Mouse (Mus musculus) CD4-positive, CD25-positive, alpha-beta regulatory T cell, adult 4 months (primary cell): ENCODE measurements around the gene Slc25a45. TPM values are rescaled to one million over a fixed set of nuclear protein-coding genes. Genes with fewer than 3 reads are reported as not detected.
"Not testable (repeated sequence)": the region's sequence is repeated elsewhere in the genome, so short reads cannot be mapped to it uniquely, and the experiment has no call there.

Source experiments
- ATAC-seq: one replicate; pipeline ENCODE4 v1.8.0; 2017
- polyA plus RNA-seq, 2 experiments: library from polyadenylated mRNA; unstranded; fragments of 100-300 nt; shearing (Covaris generic); gene quantifications; one replicate each; pipeline ENCODE4 v1.2.1; 2017

The Slc25a45 gene
- polyA plus RNA-seq, 2 experiments from 2014 or later: 51.6 to 73.7 TPM

DNA sequence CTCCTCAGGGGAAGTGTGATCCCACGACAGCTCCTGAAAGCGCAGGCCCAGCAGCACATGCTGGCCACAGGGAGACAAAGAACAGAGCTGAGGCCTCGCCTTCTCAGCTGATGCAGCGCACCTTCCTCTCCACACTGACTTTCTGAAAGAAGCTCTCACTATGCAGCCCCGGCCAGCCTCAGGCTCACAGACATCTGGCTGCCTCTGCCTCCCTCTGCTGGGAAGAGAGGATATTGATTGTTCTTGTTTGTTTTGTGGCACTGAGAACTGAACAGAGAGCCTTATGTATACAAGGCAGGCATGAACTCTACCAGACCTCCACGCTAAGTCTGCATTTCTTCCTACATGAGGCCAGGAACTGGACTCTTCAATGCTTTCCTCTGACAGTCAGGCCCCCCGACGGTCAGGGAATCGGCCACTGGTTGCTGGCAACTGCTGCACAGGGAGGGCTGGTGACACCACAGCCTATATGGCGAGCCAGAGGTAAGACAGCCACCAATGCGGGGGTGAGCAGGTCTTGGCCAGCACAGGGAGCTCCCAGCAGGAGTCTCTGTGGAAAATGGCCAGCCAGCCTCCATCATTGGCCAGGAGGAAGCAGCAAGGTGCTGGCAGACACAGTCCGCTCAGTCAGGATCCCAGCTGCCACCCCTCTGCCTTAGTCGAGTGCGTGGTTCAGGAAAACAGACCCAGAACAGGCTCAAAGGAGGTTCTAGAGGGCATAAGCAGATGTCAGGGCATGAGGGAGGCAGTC is 15.1 kb upstream of the Slc25a45 start:
- no peak for ATAC-seq

GRCm38 (mm10) chr19:5863776-5864175 is 13.8 kb upstream of the Slc25a45 start:
- ATAC-seq: no peak

DNA sequence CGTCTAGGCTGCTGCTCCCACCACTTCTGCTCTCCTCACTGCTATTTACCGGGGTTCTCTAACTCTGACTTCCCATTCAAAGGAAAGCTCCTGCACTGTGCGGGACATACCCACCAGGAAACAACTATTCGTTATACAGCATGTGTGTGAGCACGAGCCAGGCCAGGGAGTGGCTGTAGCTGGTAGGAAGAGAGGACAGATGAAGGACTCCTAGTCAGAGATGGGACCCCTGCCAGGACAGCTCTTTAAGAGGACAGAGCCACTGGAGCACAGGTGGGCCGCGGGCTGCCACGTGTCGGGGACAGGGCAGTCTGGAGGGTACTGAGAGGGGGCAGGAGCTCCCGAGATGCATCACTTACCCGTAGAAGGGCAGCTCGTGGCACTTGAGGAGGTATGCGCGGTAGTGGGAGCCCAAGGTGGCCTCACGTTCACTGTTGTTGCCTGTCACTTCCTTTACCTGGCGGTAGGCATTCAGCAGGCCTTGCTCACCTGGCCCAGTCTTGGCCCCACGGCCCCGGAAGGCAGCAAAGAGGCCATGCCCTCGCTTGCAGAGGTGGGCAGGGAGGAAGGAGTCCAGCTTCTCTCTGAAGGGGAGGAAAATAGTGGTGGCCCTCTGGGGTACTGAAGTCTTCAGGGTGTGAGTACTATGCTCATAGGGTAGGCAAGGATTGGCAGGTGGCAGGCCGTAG is 12.8 kb upstream of the Slc25a45 start:
- no peak for ATAC-seq

GRCm38 (mm10) chr19:5868096-5868495 is 9.5 kb upstream of the Slc25a45 start:
- no peak for ATAC-seq

DNA sequence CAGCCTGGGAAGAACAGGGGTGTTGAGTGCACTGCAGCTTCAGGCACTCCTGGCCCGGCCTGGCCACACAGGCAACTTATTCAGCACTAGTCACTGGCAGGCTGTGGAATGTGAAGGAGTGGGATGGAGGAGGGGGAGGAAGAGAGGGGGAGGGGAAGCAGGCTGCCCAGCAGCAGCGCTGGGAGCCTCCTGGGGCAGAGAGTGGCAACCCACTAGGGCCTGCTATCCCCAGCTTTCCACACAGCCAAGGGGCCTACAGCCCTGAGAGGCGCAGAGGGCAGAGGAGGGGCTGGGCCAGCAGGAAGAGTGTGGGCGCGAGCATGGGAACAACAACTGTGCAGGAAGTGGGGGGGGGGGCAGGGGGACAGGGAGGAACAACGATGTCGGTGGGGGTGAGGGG is 6.3 kb upstream of the Slc25a45 start:
- peak; percentile 24 for ATAC-seq

DNA sequence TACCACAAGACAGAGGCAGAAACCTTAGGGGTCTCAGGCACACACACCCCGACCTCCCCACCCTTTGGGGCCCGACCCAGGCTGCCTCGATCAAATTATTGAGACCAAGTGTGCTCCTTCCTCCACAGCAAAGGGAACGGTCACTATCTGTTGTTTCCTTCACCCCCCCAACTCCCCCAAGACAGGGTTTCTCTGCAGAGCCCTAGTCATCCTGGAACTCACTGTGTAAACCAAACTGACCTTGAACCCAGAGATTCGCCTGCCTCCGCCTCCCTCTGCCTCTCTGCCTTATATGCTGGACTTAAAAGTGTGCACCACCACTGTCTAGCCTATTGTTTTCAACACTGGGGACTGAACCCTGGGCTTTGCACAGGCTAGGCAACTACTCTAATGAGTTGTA is 5.9 kb upstream of the Slc25a45 start:
- no peak for ATAC-seq

DNA sequence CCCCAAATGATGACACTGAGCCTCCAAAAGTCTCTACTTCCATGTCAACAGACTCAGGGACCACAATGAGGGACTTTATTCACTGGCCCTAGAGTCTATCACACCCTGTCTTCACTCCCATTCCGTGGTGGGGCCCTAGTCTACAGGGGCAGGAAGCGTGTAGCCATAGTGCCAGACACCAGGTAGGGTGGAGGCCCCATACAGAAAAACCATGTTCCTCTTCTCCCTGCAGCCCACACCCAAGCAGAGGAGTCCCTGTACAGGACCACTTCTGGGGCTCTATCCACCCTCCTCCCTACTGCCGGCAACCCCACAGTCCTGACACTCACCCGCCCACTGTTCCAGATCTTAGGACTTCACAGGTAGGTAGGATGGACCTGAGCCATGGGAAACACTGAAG is 5.1 kb upstream of the Slc25a45 start:
- no peak for ATAC-seq

DNA sequence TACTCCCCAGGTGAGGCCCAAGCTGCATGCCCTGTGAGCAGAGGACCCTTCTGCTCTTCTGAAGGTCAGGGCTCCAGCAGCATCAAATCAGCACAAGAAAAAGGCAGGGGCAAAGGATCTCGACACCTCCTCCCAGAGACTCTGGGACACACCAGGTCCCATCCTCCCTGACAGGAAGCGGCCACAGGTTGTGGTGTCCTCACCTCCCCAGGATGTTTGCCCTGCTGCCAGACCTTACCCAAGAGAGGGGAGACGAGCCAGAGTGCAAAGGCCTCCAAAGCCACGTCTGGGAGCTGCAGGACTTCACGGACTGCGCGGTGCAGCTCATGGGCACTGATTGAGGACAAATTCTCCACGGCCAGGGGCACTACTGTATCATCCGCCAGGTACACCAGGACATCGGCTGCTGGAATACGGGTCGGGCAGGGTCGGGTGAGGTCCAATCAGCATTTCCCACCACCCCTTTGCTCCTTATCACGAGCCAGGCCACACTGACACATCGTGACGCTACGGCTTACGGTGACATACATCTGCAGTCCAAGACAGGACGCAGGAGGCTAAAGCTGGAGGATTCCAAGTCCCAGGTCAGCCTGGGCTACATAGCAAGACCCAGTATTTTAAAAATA is 4.6 kb upstream of the Slc25a45 start:
- no peak for ATAC-seq

- no peak for ATAC-seq
Observed at GRCm38 (mm10) chr19:5874391-5874968, 3.1 kb upstream of the Slc25a45 start.

- peak; percentile 75 for ATAC-seq
Observed at GRCm38 (mm10) chr19:5874969-5875480, 2.6 kb upstream of the Slc25a45 start, which contains the start of gene Frmd8. TSS of gene Frmd8 (minus strand) at chr19:5875274.

DNA sequence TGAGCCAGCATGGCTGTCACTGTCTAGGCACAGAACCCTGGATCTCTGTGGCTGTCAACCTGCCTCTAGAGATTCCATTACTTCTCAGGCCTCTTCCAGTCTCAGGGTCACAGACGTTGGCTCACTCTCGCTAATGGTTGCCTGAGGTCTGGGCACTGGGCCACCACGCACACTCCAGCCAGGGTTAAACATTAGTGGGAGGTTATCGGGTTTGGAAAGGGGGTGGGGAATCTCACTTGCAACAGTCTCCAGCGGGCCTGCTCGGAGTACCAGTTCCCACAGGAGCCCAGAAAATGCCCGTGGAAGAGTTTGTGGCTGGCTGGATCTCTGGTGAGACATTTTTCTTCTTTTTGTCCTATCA is 734 bp downstream of the Slc25a45 start:
- no peak for ATAC-seq

- ATAC-seq: no peak
Observed at GRCm38 (mm10) chr19:5878916-5879315, 1.3 kb downstream of the Slc25a45 start.

DNA sequence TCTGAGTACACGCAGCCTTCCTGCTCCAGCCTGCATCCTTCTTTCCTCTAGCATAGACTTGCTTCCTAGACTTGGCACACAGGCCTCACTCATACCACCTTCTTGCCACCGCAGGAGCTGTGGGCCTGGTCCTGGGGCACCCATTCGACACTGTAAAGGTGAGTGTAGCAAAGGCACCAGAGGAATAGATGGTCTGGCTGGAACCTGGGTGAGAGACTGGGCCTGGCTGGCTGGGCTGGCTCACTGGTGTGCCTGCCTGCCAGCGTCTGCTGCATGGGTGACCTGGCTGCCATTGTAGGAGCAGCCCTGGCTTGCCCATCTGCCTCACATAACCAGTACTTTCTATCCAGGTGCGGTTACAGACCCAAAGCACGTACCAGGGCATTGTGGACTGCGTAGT is 2.1 kb downstream of the Slc25a45 start:
- ATAC-seq: no peak

GRCm38 (mm10) chr19:5881155-5881554 is 3.5 kb downstream of the Slc25a45 start:
- no peak for ATAC-seq

- not testable (repeated sequence) for ATAC-seq
Observed at GRCm38 (mm10) chr19:5882079-5882478, 4.5 kb downstream of the Slc25a45 start.

DNA sequence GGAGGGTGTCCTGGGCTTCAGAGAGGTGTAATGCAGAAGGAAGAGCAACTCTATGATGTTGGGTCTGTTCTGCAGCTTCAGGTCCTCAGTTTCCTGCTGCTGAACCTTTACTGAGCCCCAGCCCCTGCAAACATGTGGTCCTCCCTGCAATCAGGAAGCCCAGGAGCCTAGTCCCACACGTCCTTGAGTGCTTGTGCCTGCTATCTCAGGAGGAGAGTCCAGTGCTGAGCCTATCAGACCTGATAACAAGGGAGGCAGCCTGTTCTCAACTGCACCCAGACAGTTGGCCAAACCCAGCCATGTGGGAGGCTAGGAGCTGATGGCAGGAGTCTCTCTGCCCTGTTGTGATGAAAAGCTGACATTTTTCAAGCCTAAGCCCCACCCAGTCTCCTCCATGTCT is 6.3 kb downstream of the Slc25a45 start:
- no peak for ATAC-seq

GRCm38 (mm10) chr19:5885838-5886237 is 8.2 kb downstream of the Slc25a45 start:
- ATAC-seq: no peak

GRCm38 (mm10) chr19:5887234-5887815 is 9.7 kb downstream of the Slc25a45 start:
- ATAC-seq: no peak

- ATAC-seq: no peak
Observed at GRCm38 (mm10) chr19:5889211-5889610, 11.6 kb downstream of the Slc25a45 start.

DNA sequence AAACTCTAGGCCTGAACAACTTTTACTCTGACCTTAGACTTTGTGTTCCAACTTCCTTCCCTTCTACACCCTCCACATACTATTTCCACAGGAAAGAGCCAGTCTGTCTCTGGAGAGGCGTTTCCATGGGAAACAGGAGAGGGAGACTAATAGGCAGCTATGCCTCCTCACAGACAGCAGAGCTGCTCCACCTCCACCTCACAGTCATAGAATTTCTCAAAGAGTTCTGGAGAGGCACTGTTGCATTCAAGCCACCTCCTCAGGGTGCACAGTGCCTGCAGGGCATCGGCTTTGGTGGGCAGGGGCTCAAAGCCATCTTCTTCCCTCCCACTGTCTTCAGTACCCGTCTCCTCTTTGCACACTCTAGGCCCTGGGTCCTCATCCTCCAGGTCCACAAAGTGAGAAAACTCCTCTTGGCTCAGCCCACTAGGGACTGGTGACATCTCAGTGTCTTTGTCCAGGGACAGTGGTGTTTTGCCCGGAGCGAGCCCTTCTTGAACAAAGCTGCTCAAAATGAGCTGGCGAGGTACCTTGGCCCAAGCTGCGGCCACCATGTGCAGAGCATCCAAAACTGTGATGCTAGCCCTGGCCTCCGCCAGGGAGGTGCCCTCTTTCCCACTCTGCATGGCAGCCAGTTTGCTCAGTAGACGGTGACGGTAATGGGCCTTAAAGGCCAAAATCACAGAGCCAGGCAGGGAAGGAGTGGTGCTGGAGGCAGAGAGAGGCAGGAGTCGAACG is 14.1 kb downstream of the Slc25a45 start:
- ATAC-seq: no peak

GRCm38 (mm10) chr19:5892262-5892661 is 14.7 kb downstream of the Slc25a45 start:
- ATAC-seq: no peak

- ATAC-seq: no peak
Observed at GRCm38 (mm10) chr19:5892735-5893134, 15.1 kb downstream of the Slc25a45 start.
